Mouse (Mus musculus) kidney, embryonic 15.5 days (tissue): ENCODE data around the gene Ptger2. TPM values are rescaled to one million over a fixed set of nuclear protein-coding genes. Genes with fewer than 3 reads are reported as not detected.
"Not testable (repeated sequence)": the region's sequence is repeated elsewhere in the genome, so short reads cannot be mapped to it uniquely, and the experiment has no call there.

Source experiments
- ATAC-seq: fragments of 200-750 bp; cut with Nextera tagmentation; replicated peaks from 2 replicates; pipeline ENCODE4 v1.8.0; 2017; ENCODE audit warnings: moderate TSS enrichment; ENCODE audit not compliant: low FRiP score
- H3K27ac ChIP-seq: fragments of 300-500 bp; sonication (generic); 2 replicates; pipeline ENCODE4 v1.5.1; 2015; ENCODE audit warnings: mild to moderate bottlenecking, inconsistent platforms
- H3K27me3 ChIP-seq: fragments of 300-500 bp; sonication (generic); 2 replicates; pipeline ENCODE4 v1.6.1; 2015; ENCODE audit warnings: inconsistent platforms
- H3K36me3 ChIP-seq: fragments of 300-500 bp; sonication (generic); 2 replicates; pipeline ENCODE4 v1.6.1; 2015; ENCODE audit warnings: inconsistent platforms
- H3K4me1 ChIP-seq: fragments of 300-500 bp; sonication (generic); 2 replicates; pipeline ENCODE4 v1.6.1; 2015; ENCODE audit warnings: inconsistent platforms
- H3K4me2 ChIP-seq: fragments of 300-500 bp; sonication (generic); 2 replicates; pipeline ENCODE4 v1.6.1; 2015; ENCODE audit warnings: moderate library complexity, mild to moderate bottlenecking, inconsistent platforms
- H3K4me3 ChIP-seq: fragments of 300-500 bp; sonication (generic); replicated peaks from 2 replicates; pipeline ENCODE4 v1.5.1; 2015; ENCODE audit warnings: mild to moderate bottlenecking, inconsistent platforms
- H3K9ac ChIP-seq: fragments of 300-500 bp; sonication (generic); 2 replicates; pipeline ENCODE4 v1.6.1; 2015; ENCODE audit warnings: mild to moderate bottlenecking, inconsistent platforms
- H3K9me3 ChIP-seq: fragments of 300-500 bp; sonication (generic); replicated peaks from 2 replicates; pipeline ENCODE4 v1.6.1; 2016; ENCODE audit warnings: inconsistent platforms
- WGBS: fragments of 180-500 bp; shearing (Covaris S2); methylation state at CpG from one replicate; pipeline ENCODE4 v1.1.7; 2015; ENCODE audit warnings: mixed read lengths; 5-methylcytosine and 5-hydroxymethylcytosine counted together
- polyA plus RNA-seq: library from polyadenylated mRNA; unstranded; fragments of >200 nt; fragmentation: Nextera tagmentation; extraction: Ambion mirVana; gene quantifications from 2 replicates; pipeline ENCODE4 v1.2.1, GENCODE M21; 2015

The Ptger2 gene
- polyA plus RNA-seq = 0.52 and 0.64 TPM in 2 replicates

GRCm38 (mm10) chr14:44987674-44988355, at the start of gene Ptger2:
Gene Ptger2, plus strand, starts transcription at chr14:44988195.
- Histone ChIP-seq H3K4me3 (peak within 1 kb of the TSS; percentile 47), H3K27me3 (peaks cover 32% of the 10 kb centered on the region), H3K4me1 (peaks cover 15% of the 10 kb centered on the region), H3K4me2 (peak within 1 kb of the TSS; percentile 93), H3K9ac (0 out of 2 replicates have a peak within 1 kb of the TSS, but pooled peaks have one; percentile 15)
- not testable (repeated sequence) for H3K36me3 ChIP-seq, H3K27ac ChIP-seq, H3K9me3 ChIP-seq, ATAC-seq
- WGBS = 55% methylated on average over 6 of the region's 6 CpGs

- no peaks in the 10 kb centered on the region for H3K4me1 ChIP-seq
- H3K4me2 ChIP-seq = no peak overlapping the region
- 86% methylated on average over 1 of the region's 1 CpGs for WGBS
- no peak for ATAC-seq
- no peak overlapping the region for H3K4me3 ChIP-seq
- no peaks in the 10 kb centered on the region for H3K36me3 ChIP-seq
- H3K27ac ChIP-seq = no peak overlapping the region
- H3K27me3 ChIP-seq = no peaks in the 10 kb centered on the region
- no peaks in the 10 kb centered on the region for H3K9me3 ChIP-seq
- no peak overlapping the region for H3K9ac ChIP-seq
Measured at GRCm38 (mm10) chr14:44960746-44961145, 27.2 kb upstream of the Ptger2 start.

DNA sequence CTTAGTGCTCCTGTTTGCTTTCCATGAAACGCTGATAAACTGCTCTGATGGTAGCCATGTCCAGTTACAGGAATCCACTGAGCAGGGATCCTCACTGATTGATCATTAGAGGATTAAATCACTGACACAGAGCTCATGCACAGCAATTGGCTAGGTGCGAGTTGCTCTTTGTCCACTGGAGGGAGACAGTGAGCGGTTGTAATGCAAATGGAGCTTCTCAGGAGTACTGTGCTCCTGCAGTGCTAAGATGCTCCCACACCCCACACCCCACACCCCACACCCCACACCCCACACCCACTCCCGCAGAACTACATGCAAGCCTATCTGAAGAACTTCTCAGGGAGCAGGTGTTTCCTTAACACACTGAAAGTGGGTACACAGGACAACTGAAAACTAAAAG, 10.7 kb upstream of the Ptger2 start:
- H3K9me3 ChIP-seq, H3K27me3 ChIP-seq, H3K4me2 ChIP-seq, H3K36me3 ChIP-seq, H3K4me3 ChIP-seq, H3K27ac ChIP-seq, H3K4me1 ChIP-seq, H3K9ac ChIP-seq: not testable (repeated sequence)
- 5% methylated on average over 4 of the region's 4 CpGs for WGBS
- peak; percentile 69; the same call in 1 of the 2 replicates for ATAC-seq

DNA sequence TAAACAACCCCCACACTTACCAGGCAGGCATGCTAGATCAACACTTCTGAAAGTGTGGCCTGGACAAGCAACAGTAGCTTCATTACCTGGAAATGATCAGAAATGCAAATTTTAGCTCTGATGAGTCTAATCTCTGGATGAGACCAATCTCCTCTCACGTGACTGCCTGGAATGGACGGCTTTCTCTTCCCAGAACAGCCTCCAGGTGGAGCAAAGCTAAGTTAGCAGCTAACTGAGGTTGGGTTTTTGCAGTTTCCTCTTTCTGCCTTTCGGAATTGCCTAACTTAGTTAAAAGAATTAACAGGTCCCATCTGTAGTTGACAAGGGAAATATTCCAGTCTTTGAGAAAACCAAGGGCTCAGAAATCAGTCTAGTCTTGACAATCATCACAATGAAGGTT, 8.1 kb upstream of the Ptger2 start:
- H3K4me3 ChIP-seq = no peak overlapping the region
- no peaks in the 10 kb centered on the region for H3K9me3 ChIP-seq
- H3K4me1 ChIP-seq = no peaks in the 10 kb centered on the region
- WGBS = 36% methylated on average over 3 of the region's 3 CpGs
- ATAC-seq = no peak
- no peak overlapping the region for H3K27ac ChIP-seq
- 0 out of 2 replicates have a peak, but pooled peaks cover 10% of the 10 kb centered on the region for H3K27me3 ChIP-seq
- H3K4me2 ChIP-seq = no peak overlapping the region
- no peak overlapping the region for H3K9ac ChIP-seq
- no peaks in the 10 kb centered on the region for H3K36me3 ChIP-seq

DNA sequence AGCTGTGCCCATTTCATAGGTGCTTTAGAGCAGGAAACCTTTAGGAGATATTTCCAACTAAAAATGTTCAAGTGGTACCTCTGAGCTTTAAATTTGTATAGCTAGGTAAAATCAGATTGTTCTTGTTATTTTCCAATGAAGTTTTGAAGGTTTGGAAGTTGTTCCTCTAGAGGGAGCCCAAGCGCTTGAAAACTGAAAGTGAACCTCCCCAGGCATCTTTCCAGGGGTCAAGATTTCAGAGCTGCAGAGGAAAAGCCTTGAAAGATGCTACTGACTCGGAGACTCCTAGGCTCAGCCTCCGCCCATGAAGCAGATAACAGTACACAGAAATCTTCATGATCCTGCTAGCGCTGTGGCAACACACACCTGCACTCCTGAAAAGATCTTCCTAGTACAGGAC, 6.5 kb upstream of the Ptger2 start:
- Histone ChIP-seq H3K4me1 (no peaks in the 10 kb centered on the region), H3K4me2 (no peak overlapping the region), H3K27me3 (0 out of 2 replicates have a peak, but pooled peaks cover 10% of the 10 kb centered on the region), H3K9me3 (no peaks in the 10 kb centered on the region), H3K9ac (no peak overlapping the region), H3K4me3 (no peak overlapping the region), H3K27ac (no peak overlapping the region), H3K36me3 (no peaks in the 10 kb centered on the region)
- 8% methylated on average over 4 of the region's 4 CpGs for WGBS
- ATAC-seq = no peak

DNA sequence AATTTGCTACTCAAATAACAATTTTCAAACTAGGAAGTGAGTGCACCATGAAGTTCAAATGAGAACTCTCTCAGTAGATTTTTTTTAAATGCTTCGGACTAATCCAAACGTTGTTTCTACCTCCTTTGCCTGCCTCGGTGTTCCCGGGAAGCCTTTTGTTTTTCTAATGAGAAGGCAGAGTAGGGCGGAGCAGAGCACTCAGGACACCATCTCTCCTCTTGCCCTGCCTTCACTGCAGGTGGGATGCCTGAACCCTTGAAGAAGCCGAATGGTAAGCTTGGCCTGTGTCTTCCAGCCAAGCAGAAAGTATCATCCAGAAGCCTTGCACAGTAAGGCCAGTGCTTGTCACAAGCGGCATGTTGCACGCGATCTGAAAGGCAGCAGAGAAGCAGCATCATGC, 3.9 kb upstream of the Ptger2 start:
- H3K36me3 ChIP-seq = no peaks in the 10 kb centered on the region
- WGBS = 46% methylated on average over 9 of the region's 9 CpGs
- peaks cover 9% of the 10 kb centered on the region for H3K4me1 ChIP-seq

DNA sequence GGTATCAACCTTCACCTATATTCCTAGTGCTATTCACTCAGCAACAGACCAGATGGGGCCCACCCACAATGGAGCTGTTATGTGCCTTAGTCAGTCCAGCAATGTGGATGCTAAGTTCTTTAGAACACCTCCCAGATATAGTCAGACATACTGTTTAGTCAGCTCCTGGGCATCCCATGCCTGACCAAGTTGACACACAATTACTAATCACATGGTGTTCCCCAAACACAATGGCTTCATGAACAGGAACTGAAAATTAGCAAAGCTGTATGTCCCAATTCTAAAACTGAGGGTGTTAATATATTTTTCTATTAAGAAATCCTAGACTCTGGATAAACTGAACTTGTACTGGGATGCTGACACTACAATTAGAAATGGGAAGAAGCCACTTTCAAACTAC, 1.7 kb upstream of the Ptger2 start:
- no peaks in the 10 kb centered on the region for H3K36me3 ChIP-seq
- H3K27ac ChIP-seq = no peak overlapping the region
- H3K9me3 ChIP-seq = no peaks in the 10 kb centered on the region
- H3K4me3 ChIP-seq = no peak overlapping the region
- no peak overlapping the region for H3K4me2 ChIP-seq
- peaks cover 37% of the 10 kb centered on the region for H3K27me3 ChIP-seq
- H3K4me1 ChIP-seq = peaks cover 15% of the 10 kb centered on the region
- no peak for ATAC-seq
- H3K9ac ChIP-seq = no peak overlapping the region

More for the DNA sequence above, 3.9 kb upstream of the Ptger2 start:
- Histone ChIP-seq H3K9ac (no peak overlapping the region), H3K4me3 (no peak overlapping the region), H3K9me3 (no peaks in the 10 kb centered on the region), H3K4me2 (no peak overlapping the region), H3K27me3 (peaks cover 21% of the 10 kb centered on the region), H3K27ac (no peak overlapping the region)
- ATAC-seq = no peak

DNA sequence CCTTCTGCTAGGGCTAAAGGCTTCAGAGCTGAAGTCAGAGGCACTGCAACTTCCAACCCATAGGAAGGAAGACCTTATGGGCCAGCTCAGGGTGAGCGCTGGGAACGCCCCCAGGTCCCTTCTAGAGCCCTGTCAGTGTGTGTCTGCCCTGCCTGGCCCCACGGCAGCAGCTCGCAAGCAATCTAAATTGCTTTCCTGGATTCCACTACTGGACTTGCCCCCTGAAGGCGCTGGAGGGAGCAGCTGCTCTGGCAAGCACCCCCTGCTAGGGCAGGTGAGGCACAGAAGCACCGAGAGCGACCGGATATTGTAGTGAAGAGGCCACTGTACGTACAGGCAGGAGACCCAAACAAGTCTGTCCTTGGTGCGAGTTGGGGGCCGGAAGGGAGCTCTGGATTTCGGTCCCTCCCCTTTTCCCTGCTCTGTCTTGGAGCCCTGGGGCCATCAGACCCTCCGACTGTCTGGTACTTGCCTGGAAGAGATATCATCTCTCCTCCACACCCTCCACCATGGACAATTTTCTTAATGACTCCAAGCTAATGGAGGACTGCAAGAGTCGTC, 541 bp downstream of the Ptger2 start:
- peaks cover 32% of the 10 kb centered on the region for H3K27me3 ChIP-seq
- peak overlapping the region; percentile 93 for H3K4me2 ChIP-seq
- H3K27ac ChIP-seq = no peak overlapping the region
- 0 out of 2 replicates have a peak overlapping the region, but pooled peaks have one; percentile 15 for H3K9ac ChIP-seq
- peak overlapping the region; percentile 47 for H3K4me3 ChIP-seq
- no peaks in the 10 kb centered on the region for H3K9me3 ChIP-seq
- no peaks in the 10 kb centered on the region for H3K36me3 ChIP-seq
- peaks cover 15% of the 10 kb centered on the region for H3K4me1 ChIP-seq
- 2% methylated on average over 14 of the region's 14 CpGs for WGBS
- peak; percentile 82 for ATAC-seq

DNA sequence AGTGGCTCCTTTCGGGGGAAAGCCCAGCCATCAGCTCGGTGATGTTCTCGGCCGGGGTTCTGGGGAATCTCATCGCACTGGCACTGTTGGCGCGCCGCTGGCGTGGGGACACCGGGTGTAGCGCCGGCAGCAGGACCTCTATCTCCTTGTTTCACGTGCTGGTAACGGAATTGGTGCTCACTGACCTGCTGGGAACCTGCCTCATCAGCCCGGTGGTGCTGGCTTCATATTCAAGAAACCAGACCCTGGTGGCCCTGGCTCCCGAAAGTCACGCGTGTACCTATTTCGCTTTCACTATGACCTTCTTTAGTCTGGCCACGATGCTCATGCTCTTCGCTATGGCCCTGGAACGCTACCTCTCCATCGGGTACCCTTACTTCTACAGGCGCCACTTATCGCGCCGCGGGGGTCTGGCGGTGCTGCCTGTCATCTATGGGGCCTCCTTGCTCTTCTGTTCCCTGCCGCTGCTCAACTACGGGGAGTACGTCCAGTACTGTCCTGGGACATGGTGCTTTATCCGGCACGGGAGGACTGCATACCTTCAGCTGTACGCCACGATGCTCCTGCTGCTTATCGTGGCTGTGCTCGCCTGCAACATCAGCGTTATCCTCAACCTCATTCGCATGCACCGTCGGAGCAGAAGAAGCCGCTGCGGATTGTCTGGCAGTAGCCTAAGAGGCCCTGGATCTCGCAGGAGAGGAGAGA, 1.2 kb downstream of the Ptger2 start:
- 2% methylated on average over 45 of the region's 45 CpGs for WGBS
- Histone ChIP-seq H3K4me3 (peak overlapping the region; percentile 47), H3K36me3 (no peaks in the 10 kb centered on the region), H3K4me1 (peaks cover 15% of the 10 kb centered on the region), H3K27ac (no peak overlapping the region), H3K27me3 (peaks cover 31% of the 10 kb centered on the region), H3K9me3 (no peaks in the 10 kb centered on the region), H3K4me2 (peak overlapping the region; percentile 93), H3K9ac (0 out of 2 replicates have a peak overlapping the region, but pooled peaks have one; percentile 15)
- peak; percentile 41; the same call in 1 of the 2 replicates for ATAC-seq

GRCm38 (mm10) chr14:44989751-44990150, 1.8 kb downstream of the Ptger2 start:
- Histone ChIP-seq H3K9me3 (no peaks in the 10 kb centered on the region), H3K4me3 (peak overlapping the region; percentile 47), H3K4me2 (peak overlapping the region; percentile 93), H3K9ac (no peak overlapping the region), H3K27ac (no peak overlapping the region), H3K36me3 (no peaks in the 10 kb centered on the region), H3K4me1 (peaks cover 15% of the 10 kb centered on the region), H3K27me3 (peaks cover 27% of the 10 kb centered on the region)
- 53% methylated on average over 4 of the region's 4 CpGs for WGBS
- no peak for ATAC-seq

DNA sequence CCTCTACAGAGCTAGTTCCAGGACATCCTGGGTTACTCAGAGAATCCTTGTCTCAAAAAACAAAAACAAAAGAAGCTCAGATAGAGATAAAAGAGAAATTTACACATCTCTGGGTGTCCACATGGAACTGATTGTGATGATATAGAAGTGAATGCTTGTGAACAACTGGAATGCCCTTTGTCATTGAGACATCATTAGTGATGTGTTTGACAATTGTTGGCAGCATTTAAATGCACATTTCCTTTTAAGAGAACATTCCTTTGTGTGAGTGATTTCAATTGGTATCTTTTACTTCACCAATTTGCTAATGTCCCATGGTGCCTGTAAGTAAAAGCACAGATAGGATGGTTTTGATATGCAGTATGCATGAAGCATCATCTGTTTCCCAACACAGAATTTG, 6.3 kb downstream of the Ptger2 start:
- H3K9ac ChIP-seq = no peak overlapping the region

GRCm38 (mm10) chr14:45000086-45000769, 12.2 kb downstream of the Ptger2 start:
- no peak for ATAC-seq
- 90% methylated on average over 3 of the region's 3 CpGs for WGBS
- Histone ChIP-seq H3K36me3 (no peaks in the 10 kb centered on the region), H3K9ac (no peak overlapping the region), H3K27me3 (no peaks in the 10 kb centered on the region), H3K9me3 (no peaks in the 10 kb centered on the region), H3K4me2 (no peak overlapping the region), H3K4me1 (no peaks in the 10 kb centered on the region), H3K27ac (no peak overlapping the region), H3K4me3 (no peak overlapping the region)

More for the DNA sequence above, 6.3 kb downstream of the Ptger2 start:
- peaks cover 4% of the 10 kb centered on the region for H3K4me1 ChIP-seq
- H3K27ac ChIP-seq = no peak overlapping the region
- H3K27me3 ChIP-seq = peaks cover 14% of the 10 kb centered on the region
- no peak overlapping the region for H3K4me3 ChIP-seq
- ATAC-seq = no peak
- H3K36me3 ChIP-seq = no peaks in the 10 kb centered on the region
- H3K4me2 ChIP-seq = no peak overlapping the region
- no peaks in the 10 kb centered on the region for H3K9me3 ChIP-seq
